Mouse (Mus musculus) liver, embryonic 13.5 days (tissue): ENCODE data around the gene Wnt5b. TPM values are rescaled to one million over a fixed set of nuclear protein-coding genes. Genes with fewer than 3 reads are reported as not detected.
A peak's percentile ranks its signal among the peaks of the same experiment; 100 is the strongest.

Experiments
- ATAC-seq: fragments of 200-750 bp; cut with Nextera tagmentation; 2 replicates; pipeline ENCODE4 v1.8.0; 2017; ENCODE audit warnings: low read depth, mild to moderate bottlenecking, moderate number of reproducible peaks, moderate library complexity
- DNase-seq: peaks from one replicate; pipeline ENCODE4 v3.0.0; 2022
- H3K27ac ChIP-seq: fragments of 300-500 bp; sonication (generic); 2 replicates; pipeline ENCODE4 v1.5.1; 2015; ENCODE audit warnings: moderate library complexity, mild to moderate bottlenecking, inconsistent platforms
- H3K27me3 ChIP-seq: fragments of 300-500 bp; sonication (generic); 2 replicates; pipeline ENCODE4 v1.6.1; 2015; ENCODE audit warnings: mild to moderate bottlenecking, inconsistent platforms
- H3K36me3 ChIP-seq: fragments of 300-500 bp; sonication (generic); 2 replicates; pipeline ENCODE4 v1.6.1; 2015; ENCODE audit warnings: mild to moderate bottlenecking, inconsistent platforms
- H3K4me1 ChIP-seq: fragments of 300-500 bp; sonication (generic); replicated peaks from 2 replicates; pipeline ENCODE4 v1.6.1; 2015; ENCODE audit warnings: inconsistent platforms
- H3K4me2 ChIP-seq: fragments of 300-500 bp; sonication (generic); 2 replicates; pipeline ENCODE4 v1.6.1; 2015; ENCODE audit warnings: inconsistent platforms, mild to moderate bottlenecking, moderate library complexity
- H3K4me3 ChIP-seq: fragments of 300-500 bp; sonication (generic); replicated peaks from 2 replicates; pipeline ENCODE4 v1.5.1; 2015; ENCODE audit warnings: mild to moderate bottlenecking, inconsistent platforms
- H3K9ac ChIP-seq: fragments of 300-500 bp; sonication (generic); 2 replicates; pipeline ENCODE4 v1.6.1; 2015; ENCODE audit warnings: mild to moderate bottlenecking, inconsistent platforms
- H3K9me3 ChIP-seq: fragments of 300-500 bp; sonication (generic); replicated peaks from 2 replicates; pipeline ENCODE4 v1.6.1; 2016; ENCODE audit warnings: inconsistent platforms
- WGBS: fragments of 180-500 bp; shearing (Covaris S2); methylation state at CpG from one replicate; pipeline ENCODE4 v1.1.7; 2015; ENCODE audit not compliant: insufficient replicate concordance; 5-methylcytosine and 5-hydroxymethylcytosine counted together
- polyA plus RNA-seq: library from polyadenylated mRNA; unstranded; fragments of >200 nt; fragmentation: Nextera tagmentation; extraction: Ambion mirVana; gene quantifications from 2 replicates; pipeline ENCODE4 v1.2.1, GENCODE M21; 2015

Wnt5b gene
- polyA plus RNA-seq, 1 experiment from 2014 or later: 0.52 TPM

- H3K4me2 ChIP-seq: peak overlapping the region; percentile 7
- H3K4me3 ChIP-seq: no peak overlapping the region
- 36% methylated on average over 14 of the region's 14 CpGs for WGBS
- peak overlapping the region; percentile 4; the same call in 1 of the 2 replicates for H3K27ac ChIP-seq
- ATAC-seq (peak; percentile 34; the same call in 1 of the 2 replicates), DNase-seq (no peak)
- H3K4me1 ChIP-seq: peaks cover 16% of the 10 kb centered on the region
- H3K36me3 ChIP-seq: no peaks in the 10 kb centered on the region
- H3K9ac ChIP-seq: no peak overlapping the region
- H3K9me3 ChIP-seq: no peaks in the 10 kb centered on the region
- no peaks in the 10 kb centered on the region for H3K27me3 ChIP-seq
Measured at GRCm38 (mm10) chr6:119395421-119396308, 148.5 kb downstream of the Wnt5b start.

- DNase-seq: no peak
Measured at GRCm38 (mm10) chr6:119392836-119393235, 151.3 kb downstream of the Wnt5b start.

GRCm38 (mm10) chr6:119390728-119391127, 153.4 kb downstream of the Wnt5b start:
- no peaks in the 10 kb centered on the region for H3K27me3 ChIP-seq
- H3K9me3 ChIP-seq: no peaks in the 10 kb centered on the region
- no peaks in the 10 kb centered on the region for H3K36me3 ChIP-seq
- H3K4me3 ChIP-seq: no peak overlapping the region
- WGBS: 79% methylated on average over 4 of the region's 4 CpGs
- DNase-seq (no peak), ATAC-seq (no peak)
- no peak overlapping the region for H3K4me2 ChIP-seq
- H3K27ac ChIP-seq: no peak overlapping the region
- peaks cover 34% of the 10 kb centered on the region for H3K4me1 ChIP-seq
- H3K9ac ChIP-seq: no peak overlapping the region

More at GRCm38 (mm10) chr6:119392836-119393235, 151.3 kb downstream of the Wnt5b start:
- no peak for ATAC-seq
- H3K27me3 ChIP-seq: no peaks in the 10 kb centered on the region
- no peak overlapping the region for H3K9ac ChIP-seq
- no peaks in the 10 kb centered on the region for H3K36me3 ChIP-seq
- no peak overlapping the region for H3K4me2 ChIP-seq
- WGBS: 78% methylated on average over 9 of the region's 9 CpGs
- no peak overlapping the region for H3K4me3 ChIP-seq
- peaks cover 27% of the 10 kb centered on the region for H3K4me1 ChIP-seq
- no peak overlapping the region for H3K27ac ChIP-seq
- no peaks in the 10 kb centered on the region for H3K9me3 ChIP-seq

GRCm38 (mm10) chr6:119389089-119389488, 155.1 kb downstream of the Wnt5b start:
- DNase-seq (no peak), ATAC-seq (no peak)
- Histone ChIP-seq H3K27me3 (no peaks in the 10 kb centered on the region), H3K36me3 (peaks cover 7% of the 10 kb centered on the region; the same call in 1 of the 2 replicates), H3K4me3 (peak overlapping the region; percentile 94), H3K4me2 (peak overlapping the region; percentile 63), H3K9me3 (no peaks in the 10 kb centered on the region), H3K9ac (peak overlapping the region; percentile 76), H3K27ac (peak overlapping the region; percentile 81), H3K4me1 (peaks cover 36% of the 10 kb centered on the region)
- 14% methylated on average over 10 of the region's 10 CpGs for WGBS

GRCm38 (mm10) chr6:119388650-119389012, 155.5 kb downstream of the Wnt5b start:
- peak overlapping the region; percentile 79 for H3K4me2 ChIP-seq
- no peaks in the 10 kb centered on the region for H3K9me3 ChIP-seq
- peaks cover 37% of the 10 kb centered on the region for H3K4me1 ChIP-seq
- WGBS: under 1% methylated on average over 53 of the region's 53 CpGs
- peak overlapping the region; percentile 87 for H3K27ac ChIP-seq
- H3K27me3 ChIP-seq: no peaks in the 10 kb centered on the region
- DNase-seq: peak; percentile 94
- H3K9ac ChIP-seq: peak overlapping the region; percentile 96
- peaks cover 12% of the 10 kb centered on the region for H3K36me3 ChIP-seq
- peak overlapping the region; percentile 94 for H3K4me3 ChIP-seq
- ATAC-seq: peak; percentile 98

DNA sequence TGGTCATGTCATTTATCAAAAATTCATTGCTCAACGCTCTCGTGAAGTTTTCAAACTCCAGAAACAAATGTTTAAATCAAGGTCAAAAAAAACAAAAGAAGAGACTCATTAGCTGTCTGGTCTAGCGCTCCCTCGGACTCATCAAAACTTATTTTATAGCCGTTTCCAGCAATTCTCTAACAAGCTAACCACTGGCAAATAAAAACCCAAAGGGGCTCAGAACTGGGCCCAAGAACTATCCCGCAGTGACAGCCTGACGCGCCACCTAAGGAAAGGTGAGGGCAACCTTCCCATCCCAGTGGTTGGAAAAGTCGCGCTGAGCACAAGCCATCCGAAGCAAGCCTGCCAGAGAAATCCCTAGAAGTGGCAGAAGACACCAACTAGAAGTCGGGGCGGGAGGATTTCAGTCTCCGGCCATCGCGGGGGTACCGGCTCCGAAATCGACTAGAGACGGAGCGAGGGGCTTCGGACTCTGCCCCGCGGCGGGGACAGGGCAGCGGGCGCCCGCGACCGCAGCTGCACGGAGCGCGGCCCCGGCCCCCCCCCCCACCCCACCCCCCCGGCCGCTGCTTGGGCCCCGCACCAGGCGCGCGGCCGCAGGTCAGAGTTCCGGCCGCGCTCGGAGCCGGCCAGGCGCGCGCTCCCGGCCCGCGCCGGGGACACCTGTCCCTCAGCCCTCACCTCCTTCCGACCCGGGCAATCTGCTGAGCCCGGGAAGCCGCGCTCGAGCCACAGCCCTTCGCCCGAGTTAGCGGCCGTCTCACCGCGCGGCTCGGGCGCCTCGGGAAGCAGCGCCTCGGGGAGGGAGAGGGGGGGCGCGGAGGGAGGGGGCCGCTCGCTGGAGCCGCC, 156.1 kb downstream of the Wnt5b start:
- H3K9ac ChIP-seq: peak overlapping the region; percentile 96
- no peaks in the 10 kb centered on the region for H3K9me3 ChIP-seq
- H3K36me3 ChIP-seq: peaks cover 18% of the 10 kb centered on the region
- peak; percentile 35 for DNase-seq
- ATAC-seq: peak; percentile 80
- no peaks in the 10 kb centered on the region for H3K27me3 ChIP-seq
- H3K27ac ChIP-seq: peak overlapping the region; percentile 87
- H3K4me1 ChIP-seq: peaks cover 43% of the 10 kb centered on the region
- under 1% methylated on average over 32 of the region's 76 CpGs for WGBS
- H3K4me3 ChIP-seq: peak overlapping the region; percentile 94
- H3K4me2 ChIP-seq: peak overlapping the region; percentile 79

GRCm38 (mm10) chr6:119386821-119387220, 157.3 kb downstream of the Wnt5b start:
- Histone ChIP-seq H3K27me3 (no peaks in the 10 kb centered on the region), H3K27ac (peak overlapping the region; percentile 37), H3K4me1 (peaks cover 53% of the 10 kb centered on the region), H3K4me3 (peak overlapping the region; percentile 94), H3K4me2 (peak overlapping the region; percentile 79), H3K36me3 (peaks cover 18% of the 10 kb centered on the region), H3K9me3 (no peaks in the 10 kb centered on the region), H3K9ac (peak overlapping the region; percentile 96)
- DNase-seq (no peak), ATAC-seq (no peak)
- 55% methylated on average over 1 of the region's 1 CpGs for WGBS

DNA sequence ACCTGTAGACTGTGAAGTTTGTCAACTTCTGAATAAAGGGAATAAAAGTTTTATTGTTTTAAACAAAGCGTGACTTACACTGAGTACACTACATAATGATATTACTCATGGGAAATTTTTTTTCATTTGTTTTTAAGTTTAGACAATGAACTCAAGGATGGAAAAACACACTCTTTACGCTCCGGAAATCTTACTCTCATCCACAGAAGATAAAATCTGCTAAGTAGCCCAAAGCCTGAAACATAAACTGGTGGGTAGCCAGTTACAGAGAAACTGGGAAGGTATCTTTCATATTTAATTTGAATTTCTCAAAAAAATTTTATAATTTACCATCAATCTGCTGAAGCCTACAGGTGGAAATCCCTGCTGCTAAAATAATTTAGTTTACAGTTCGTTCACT, 157.7 kb downstream of the Wnt5b start:
- DNase-seq: no peak
- H3K4me1 ChIP-seq: peaks cover 57% of the 10 kb centered on the region
- H3K27ac ChIP-seq: no peak overlapping the region
- no peaks in the 10 kb centered on the region for H3K9me3 ChIP-seq
- H3K36me3 ChIP-seq: peaks cover 18% of the 10 kb centered on the region
- WGBS: 79% methylated on average over 4 of the region's 4 CpGs
- peak overlapping the region; percentile 94 for H3K4me3 ChIP-seq
- H3K4me2 ChIP-seq: peak overlapping the region; percentile 79
- no peak for ATAC-seq
- H3K27me3 ChIP-seq: no peaks in the 10 kb centered on the region
- 0 out of 2 replicates have a peak overlapping the region, but pooled peaks have one; percentile 96 for H3K9ac ChIP-seq

DNA sequence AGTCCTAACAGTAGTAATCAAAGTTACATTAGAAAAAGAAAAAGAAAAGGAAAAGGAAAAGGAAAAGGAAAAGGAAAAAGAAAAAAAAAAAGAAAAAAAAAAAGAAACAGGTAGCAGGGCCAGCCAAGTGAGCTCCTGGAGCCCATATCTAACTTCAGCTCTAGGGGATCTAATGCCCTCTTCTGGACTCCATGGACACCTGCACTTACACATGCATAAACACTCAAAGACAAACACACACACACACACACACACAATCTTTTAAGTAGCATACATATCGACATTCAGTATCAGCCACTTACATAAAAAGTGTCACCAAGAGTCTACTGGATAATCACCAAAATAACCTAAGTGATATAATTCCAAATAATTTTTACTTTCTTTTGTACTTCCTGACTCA, 158.5 kb downstream of the Wnt5b start:
- H3K27ac ChIP-seq: no peak overlapping the region
- no peak overlapping the region for H3K9ac ChIP-seq
- no peak for ATAC-seq
- 82% methylated on average over 1 of the region's 1 CpGs for WGBS
- peaks cover 61% of the 10 kb centered on the region for H3K4me1 ChIP-seq
- peak overlapping the region; percentile 23 for H3K4me2 ChIP-seq
- DNase-seq: no peak
- H3K27me3 ChIP-seq: no peaks in the 10 kb centered on the region
- peaks cover 18% of the 10 kb centered on the region for H3K36me3 ChIP-seq
- no peaks in the 10 kb centered on the region for H3K9me3 ChIP-seq
- no peak overlapping the region for H3K4me3 ChIP-seq
